Mouse (Mus musculus) intestine, embryonic 15.5 days (tissue): Measurements from ENCODE around the gene Zgrf1. TPM values are rescaled to one million over a fixed set of nuclear protein-coding genes. Genes with fewer than 3 reads are reported as not detected.
A peak's percentile ranks its signal among the peaks of the same experiment; 100 is the strongest.

ENCODE experiments used
- ATAC-seq: fragments of 200-750 bp; cut with Nextera tagmentation; 2 replicates; pipeline ENCODE4 v1.8.0; 2017; ENCODE audit warnings: moderate TSS enrichment, moderate library complexity
- H3K27ac ChIP-seq: fragments of 300-500 bp; sonication (generic); 2 replicates; pipeline ENCODE4 v1.5.1; 2015; ENCODE audit warnings: mild to moderate bottlenecking, inconsistent platforms
- H3K27me3 ChIP-seq: fragments of 300-500 bp; sonication (generic); replicated peaks from 2 replicates; pipeline ENCODE4 v1.6.1; 2015; ENCODE audit warnings: inconsistent platforms
- H3K36me3 ChIP-seq: fragments of 300-500 bp; sonication (generic); 2 replicates; pipeline ENCODE4 v1.6.1; 2015; ENCODE audit warnings: inconsistent platforms
- H3K4me1 ChIP-seq: fragments of 300-500 bp; sonication (generic); replicated peaks from 2 replicates; pipeline ENCODE4 v1.6.1; 2015; ENCODE audit warnings: inconsistent platforms
- H3K4me2 ChIP-seq: fragments of 300-500 bp; sonication (generic); replicated peaks from 2 replicates; pipeline ENCODE4 v1.6.1; 2015; ENCODE audit warnings: mild to moderate bottlenecking, inconsistent platforms
- H3K4me3 ChIP-seq: fragments of 300-500 bp; sonication (generic); replicated peaks from 2 replicates; pipeline ENCODE4 v1.5.1; 2015; ENCODE audit warnings: inconsistent platforms
- H3K9ac ChIP-seq: fragments of 300-500 bp; sonication (generic); 2 replicates; pipeline ENCODE4 v1.6.1; 2015; ENCODE audit warnings: inconsistent platforms
- H3K9me3 ChIP-seq: fragments of 300-500 bp; sonication (generic); 2 replicates; pipeline ENCODE4 v1.6.1; 2016; ENCODE audit warnings: inconsistent platforms
- WGBS: fragments of 180-500 bp; shearing (Covaris S2); methylation state at CpG from one replicate; pipeline ENCODE4 v1.1.7; 2015; 5-methylcytosine and 5-hydroxymethylcytosine counted together
- microRNA counts: library from miRNA; unstranded; fragments of <30 nt; microRNA quantifications from one replicate; lab custom pipeline; 2016
- polyA plus RNA-seq: library from polyadenylated mRNA; unstranded; fragments of >200 nt; fragmentation: Nextera tagmentation; extraction: Ambion mirVana; gene quantifications from 2 replicates; pipeline ENCODE4 v1.2.1, GENCODE M21; 2015

Zgrf1 gene
- polyA plus RNA-seq, 1 experiment from 2014 or later = 5.2 TPM

DNA sequence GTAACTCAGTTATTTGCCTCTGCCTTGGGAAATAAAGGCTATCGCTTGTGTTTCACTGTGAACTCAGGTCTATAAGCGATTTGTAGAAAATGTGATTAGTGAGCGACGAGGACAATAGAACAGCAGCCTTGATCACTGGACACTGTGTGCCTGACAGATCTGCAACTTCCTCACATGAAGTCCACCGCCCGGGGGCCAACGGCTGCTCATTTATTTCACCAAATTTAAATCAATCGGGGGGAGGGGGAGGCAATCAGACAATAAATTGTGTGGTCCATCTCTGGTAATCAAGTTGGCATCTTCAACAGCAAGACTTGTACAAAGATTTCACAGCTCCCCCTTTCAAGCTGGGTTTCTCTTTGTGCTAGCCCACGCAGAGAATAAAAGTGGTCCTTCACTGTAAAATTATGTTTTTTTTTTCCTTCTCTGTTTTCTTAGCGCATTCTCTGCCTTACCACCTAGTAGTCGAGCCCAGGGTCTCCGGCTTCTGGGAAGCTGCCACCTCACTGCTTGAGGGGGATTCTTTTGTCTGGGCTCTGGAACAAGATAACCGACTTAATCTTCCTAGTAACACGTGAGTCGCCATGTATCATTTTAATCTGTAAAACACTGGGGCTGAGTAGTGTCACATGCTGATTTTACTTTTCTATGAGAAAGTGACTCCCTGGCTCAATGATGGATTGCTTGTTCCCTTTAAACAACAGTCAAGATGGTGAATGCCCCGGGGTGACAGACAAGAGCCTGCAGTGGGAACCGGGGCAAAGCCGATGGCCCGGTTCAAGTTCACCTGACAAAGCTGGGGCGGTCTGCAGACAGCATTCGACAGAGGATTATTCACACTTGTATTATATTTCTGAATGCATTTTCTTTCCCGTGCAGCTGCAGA lies 108.6 kb downstream of the Zgrf1 start:
- Histone ChIP-seq H3K4me1 (no peaks in the 10 kb centered on the region), H3K36me3 (no peaks in the 10 kb centered on the region), H3K27ac (no peak overlapping the region), H3K27me3 (no peaks in the 10 kb centered on the region), H3K4me3 (no peak overlapping the region), H3K9ac (no peak overlapping the region), H3K9me3 (no peaks in the 10 kb centered on the region), H3K4me2 (no peak overlapping the region)
- WGBS = 72% methylated on average over 22 of the region's 22 CpGs
- no peak for ATAC-seq

MicroRNA genes within 50 kb of the gene (microRNA counts, 519-probe panel; counts per million panel counts)
- 97.1 counts per million, percentile 29 among the panel's probes with 10 or more counts for microRNA mmu-miR-302a (lab: Ali Mortazavi, UCI)
- microRNA mmu-miR-302b (lab: Ali Mortazavi, UCI) = 97.1 counts per million, percentile 29 among the panel's probes with 10 or more counts
- microRNA mmu-miR-302c (lab: Ali Mortazavi, UCI) = 97.1 counts per million, percentile 29 among the panel's probes with 10 or more counts
- 1,422 counts per million, percentile 33 among the panel's probes with 10 or more counts for microRNA mmu-miR-302d (lab: Ali Mortazavi, UCI)
- 2,415 counts per million, percentile 62 among the panel's probes with 10 or more counts for microRNA mmu-miR-367 (lab: Ali Mortazavi, UCI)

Other genes with a start within 250 kb of the Zgrf1 start
- 24.9 and 25.3 TPM in 2 replicates for gene Ank2, start 54.1 kb upstream of the Zgrf1 start, polyA plus RNA-seq
- 48.5 and 53.3 TPM in 2 replicates for gene Larp7, start 140 bp upstream of the Zgrf1 start, polyA plus RNA-seq
- 0.19 TPM in 1 of 2 replicates, not detected in the other for gene Neurog2, start 79.6 kb downstream of the Zgrf1 start, polyA plus RNA-seq
- 2.1 and 2.5 TPM in 2 replicates for gene Alpk1, start 227.0 kb downstream of the Zgrf1 start, polyA plus RNA-seq
- gene Tifa, start 236.3 kb downstream of the Zgrf1 start, polyA plus RNA-seq = 24.1 and 24.7 TPM in 2 replicates